14 mouse cellular contexts compared by ENCODE assay signal in genomic region chr11:108200679-108201586, GRCm38 (mm10).
"Had no signal": no experiment of that assay in that cellular context is flagged by ENCODE, and none has a peak within 500 bp of the region (broad histone marks: within the 10 kb centered on the region; RNA-seq: fewer than 3 reads in every experiment).

No protein-coding gene starts in this region.

- H3K4me3 ChIP-seq: liver, embryonic 15.5 days; lung, embryonic 15.5 days; megakaryocyte, embryonic 14.5 days; neural tube, embryonic 12.5 days had no signal

- H3K27ac ChIP-seq: liver, embryonic 15.5 days; lung, embryonic 15.5 days; macrophage; neural tube, embryonic 12.5 days had no signal

- DNase-seq: liver, postnatal 0 days; lung, adult 2 months; lung, postnatal 14 days; lung, postnatal 36 days; midbrain, embryonic 14.5 days; right cerebral cortex, postnatal 14 days; thymus, adult 18-20 months; thymus, postnatal 14 days; thymus, postnatal 36 days had no signal
